Mouse (Mus musculus): ENCODE measurements around the gene Cdh3.

GRCm38 (mm10) chr8:106606121-106606520 is 95.4 kb downstream of the Cdh3 start:
- TF ChIP-seq CTCF (conservative IDR thresholded peaks at IDR 0.05; ENCODE audit: insufficient read depth, insufficient read length, low read depth, low read length) (no peak), POLR2A (IDR thresholded peaks at IDR 0.05; ENCODE audit: low read depth, low read length) (no peak)

Measured in kidney, adult 2 months (tissue).